Mouse (Mus musculus): ENCODE measurements around the gene Trex1.

DNA sequence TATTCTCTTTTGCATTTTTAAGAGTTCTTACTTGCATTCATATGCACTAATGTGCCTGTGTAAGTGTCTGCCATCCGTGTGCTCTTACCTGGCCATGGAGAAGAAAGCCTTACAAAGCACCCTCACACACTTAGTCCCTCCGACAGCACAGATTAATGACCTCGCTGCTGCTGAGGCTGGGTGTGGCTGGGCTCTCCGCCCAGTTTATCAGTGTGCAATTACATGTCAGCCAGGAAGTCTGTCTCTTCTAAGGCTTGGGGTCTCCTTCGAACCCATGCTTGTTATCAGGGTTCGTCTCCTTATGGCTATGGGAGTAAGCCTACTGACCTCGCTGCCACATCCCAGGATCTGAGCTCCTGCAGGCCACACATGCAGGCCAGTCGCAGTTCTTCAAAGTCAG, 44.1 kb downstream of the Trex1 start:
- TF ChIP-seq CTCF (IDR thresholded peaks at IDR 0.05; ENCODE audit: control insufficient read depth, insufficient read depth, insufficient replicate concordance, low read depth, low read length): no peak
- TF ChIP-seq POLR2A (IDR thresholded peaks at IDR 0.05; ENCODE audit: control insufficient read depth, low read depth, low read length): no peak
